ENCODE assay signal across 8 mouse cellular contexts in genomic region chr14:118137487-118137886, GRCm38 (mm10). TPM values are rescaled to one million over a fixed set of nuclear protein-coding genes. Genes with fewer than 3 reads are reported as not detected.
DNase-seq lines count a peak whose midpoint lies in the region; ATAC-seq and TF ChIP-seq lines count a peak whose summit lies in the region.

No protein-coding gene starts in this region.

- peak overlapping the region; percentile 64 to 84 for H3K4me3 ChIP-seq in heart, embryonic 14.5 days (ENCODE audit: control insufficient read depth in 1 of 2, insufficient read depth in 1 of 2, low read depth in 1 of 2, low read length in 2 of 2)
- peak overlapping the region; percentile 80 to 85 for H3K4me3 ChIP-seq in ES-E14 (ENCODE audit: insufficient read depth in 1 of 2, low read depth in 1 of 2, low read length in 2 of 2, poor library complexity in 1 of 2, severe bottlenecking in 1 of 2)
- H3K4me3 ChIP-seq in embryonic facial prominence, embryonic 11.5 days (ENCODE audit: low read depth, low read length): peak overlapping the region; percentile 73
- peak overlapping the region; percentile 87 for H3K4me3 ChIP-seq in intestine, embryonic 15.5 days (replicated peaks)
- H3K4me3 ChIP-seq in midbrain, embryonic 15.5 days: peak overlapping the region; percentile 86

- peaks cover 0 to 11% of the 10 kb centered on the region in 2 experiments; a peak in 2 of 4 replicates for H3K4me1 ChIP-seq in heart, embryonic 14.5 days (ENCODE audit: control insufficient read depth in 2 of 2, insufficient read depth in 2 of 2, low read length in 2 of 2)
- no peaks in the 10 kb centered on the region; a peak in 1 of 4 replicates for H3K4me1 ChIP-seq in ES-E14 (ENCODE audit: control insufficient read depth in 2 of 2, insufficient read depth in 2 of 2, low read length in 2 of 2, poor library complexity in 1 of 2)
- no peaks in the 10 kb centered on the region for H3K4me1 ChIP-seq in embryonic facial prominence, embryonic 11.5 days (ENCODE audit: control insufficient read depth, insufficient read depth, low read length)
- no peaks in the 10 kb centered on the region for H3K4me1 ChIP-seq in intestine, embryonic 15.5 days (replicated peaks)
- peaks cover 22% of the 10 kb centered on the region for H3K4me1 ChIP-seq in midbrain, embryonic 15.5 days

- H3K9ac ChIP-seq in heart, embryonic 14.5 days (ENCODE audit: low read length): peak overlapping the region; percentile 81
- H3K9ac ChIP-seq in ES-E14 (ENCODE audit: insufficient read depth, low read depth, low read length, poor library complexity, severe bottlenecking): peak overlapping the region; percentile 83
- peak overlapping the region; percentile 88 for H3K9ac ChIP-seq in embryonic facial prominence, embryonic 11.5 days (replicated peaks; ENCODE audit: low read length)
- peak overlapping the region; percentile 97 for H3K9ac ChIP-seq in intestine, embryonic 15.5 days
- H3K9ac ChIP-seq in midbrain, embryonic 15.5 days: peak overlapping the region; percentile 85

- no peaks in the 10 kb centered on the region for H3K9me3 ChIP-seq in heart, embryonic 14.5 days (ENCODE audit: control insufficient read depth, low read length)
- H3K9me3 ChIP-seq in ES-E14 (ENCODE audit: control insufficient read depth, insufficient read depth, low read depth, low read length): no peaks in the 10 kb centered on the region
- H3K9me3 ChIP-seq in embryonic facial prominence, embryonic 11.5 days (replicated peaks; ENCODE audit: control insufficient read depth, low read length): no peaks in the 10 kb centered on the region
- H3K9me3 ChIP-seq in intestine, embryonic 15.5 days: no peaks in the 10 kb centered on the region
- no peaks in the 10 kb centered on the region for H3K9me3 ChIP-seq in midbrain, embryonic 15.5 days

- peaks cover 33% of the 10 kb centered on the region for H3K36me3 ChIP-seq in heart, embryonic 14.5 days (ENCODE audit: control insufficient read depth, insufficient read depth, low read length)
- H3K36me3 ChIP-seq in ES-E14 (ENCODE audit: control insufficient read depth, insufficient read depth, low read length, poor library complexity, severe bottlenecking): peaks cover 3% of the 10 kb centered on the region; the same call in 1 of the 2 replicates
- no peaks in the 10 kb centered on the region; the same call in 1 of the 2 replicates for H3K36me3 ChIP-seq in embryonic facial prominence, embryonic 11.5 days (replicated peaks; ENCODE audit: control insufficient read depth, insufficient read depth, low read depth, low read length)
- H3K36me3 ChIP-seq in intestine, embryonic 15.5 days: peaks cover 24% of the 10 kb centered on the region
- no peaks in the 10 kb centered on the region for H3K36me3 ChIP-seq in midbrain, embryonic 15.5 days (replicated peaks)

- in situ Hi-C loops in ES-E14 (cut with MboI; ENCODE audit: low sequenced_read_pairs in 2 of 2, unreplicated experiment in 2 of 2): no loop called here

- 0 out of 2 replicates have a peak, but pooled peaks have one; percentile 11 for ATAC-seq in heart, embryonic 14.5 days (ENCODE audit: insufficient number of reproducible peaks, insufficient read depth, low FRiP score, low read depth)
- peak; percentile 24; the same call in 1 of the 2 replicates for ATAC-seq in embryonic facial prominence, embryonic 11.5 days (replicated peaks; ENCODE audit: insufficient number of reproducible peaks, low FRiP score, low TSS enrichment, low read depth)
- peak; percentile 37 for ATAC-seq in intestine, embryonic 15.5 days
- ATAC-seq in midbrain, embryonic 15.5 days (replicated peaks): peak; percentile 40
- no peak for ATAC-seq in erythroid progenitor cell, adult 5-6 weeks (replicated peaks; ENCODE audit: low FRiP score, poor library complexity, severe bottlenecking)

- under 1% methylated on average over 13 of the region's 13 CpGs for WGBS in heart, embryonic 14.5 days
- WGBS in embryonic facial prominence, embryonic 11.5 days: under 1% methylated on average over 13 of the region's 13 CpGs
- WGBS in intestine, embryonic 15.5 days: under 1% methylated on average over 13 of the region's 13 CpGs
- 1% methylated on average over 13 of the region's 13 CpGs for WGBS in midbrain, embryonic 15.5 days

- H3K27ac ChIP-seq in heart, embryonic 14.5 days (replicated peaks in 1 of 2; ENCODE audit: control insufficient read depth in 1 of 2, insufficient read depth in 1 of 2, low read depth in 2 of 2, low read length in 2 of 2): peak overlapping the region; percentile 1 to 19; a peak in 2 of 4 replicates
- no peak overlapping the region for H3K27ac ChIP-seq in ES-E14 (ENCODE audit: insufficient read depth, low read depth, low read length, poor library complexity, severe bottlenecking)
- H3K27ac ChIP-seq in embryonic facial prominence, embryonic 11.5 days (replicated peaks; ENCODE audit: low read depth, low read length): no peak overlapping the region
- H3K27ac ChIP-seq in intestine, embryonic 15.5 days: peak overlapping the region; percentile 74
- peak overlapping the region; percentile 82 for H3K27ac ChIP-seq in midbrain, embryonic 15.5 days

- no peak for DNase-seq in heart, adult 9 months (ENCODE audit: low spot score in 2 of 2)
- DNase-seq in ES-E14 (ENCODE audit: low read depth, low spot score): peak; percentile 20
- DNase-seq in embryonic facial prominence, embryonic 11.5 days (ENCODE audit: low spot score): peak; percentile 32
- DNase-seq in urinary bladder, postnatal 36 days (ENCODE audit: low spot score in 2 of 2): no peak

- H3K4me2 ChIP-seq in heart, embryonic 14.5 days (ENCODE audit: low read length): peak overlapping the region; percentile 88
- peak overlapping the region; percentile 88 for H3K4me2 ChIP-seq in embryonic facial prominence, embryonic 11.5 days (ENCODE audit: low read depth, low read length)
- H3K4me2 ChIP-seq in intestine, embryonic 15.5 days (replicated peaks): peak overlapping the region; percentile 85
- peak overlapping the region; percentile 59 for H3K4me2 ChIP-seq in midbrain, embryonic 15.5 days

- no peaks in the 10 kb centered on the region for H3K27me3 ChIP-seq in heart, embryonic 14.5 days (ENCODE audit: control insufficient read depth, insufficient read depth, low read length)
- H3K27me3 ChIP-seq in embryonic facial prominence, embryonic 11.5 days (ENCODE audit: control insufficient read depth, insufficient read depth, low read length): no peaks in the 10 kb centered on the region
- no peaks in the 10 kb centered on the region for H3K27me3 ChIP-seq in intestine, embryonic 15.5 days (replicated peaks)
- 0 out of 2 replicates have a peak, but pooled peaks cover 3% of the 10 kb centered on the region for H3K27me3 ChIP-seq in midbrain, embryonic 15.5 days (replicated peaks)

TF ChIP-seq in ES-E14, 5 proteins besides CTCF, POLR2A, EP300 and RAD21:
- TF ChIP-seq HCFC1 (IDR thresholded peaks at IDR 0.05; ENCODE audit: borderline replicate concordance, insufficient read depth, low read length) (no peak), ZNF384 (IDR thresholded peaks at IDR 0.05; ENCODE audit: low read depth, low read length) (no peak), CHD2 (IDR thresholded peaks at IDR 0.05; ENCODE audit: low read depth, low read length) (no peak), ZC3H11A (IDR thresholded peaks at IDR 0.05; ENCODE audit: borderline replicate concordance, low read depth, low read length) (no peak), MAFK (IDR thresholded peaks at IDR 0.05; ENCODE audit: insufficient read depth, low read depth, low read length) (no peak)

RNA-seq across cellular contexts. Expression of gene Gpr180, which starts 0.5 kb away (rescaled TPM):
- polyA plus RNA-seq in heart, embryonic 14.5 days (2014; fragmentation: Nextera tagmentation; extraction: Ambion mirVana): 41.6 and 44.0 TPM in 2 replicates
- total RNA-seq in ES-E14 (2012; rRNA removed): 18.2 and 33.7 TPM in 2 replicates
- polyA plus RNA-seq in embryonic facial prominence, embryonic 11.5 days (2014; fragmentation: Nextera tagmentation; extraction: Ambion mirVana): 43.5 and 44.7 TPM in 2 replicates
- 47.3 and 49.0 TPM in 2 replicates for polyA plus RNA-seq in intestine, embryonic 15.5 days (2015; fragmentation: Nextera tagmentation; extraction: Ambion mirVana)
- polyA plus RNA-seq in midbrain, embryonic 15.5 days (2015; fragmentation: Nextera tagmentation; extraction: Ambion mirVana): 43.8 and 44.0 TPM in 2 replicates
- 1.1 and 2.5 TPM in 2 replicates for total RNA-seq in erythroid progenitor cell, adult 5-6 weeks (2015; ENCODE audit: low replicate concordance)
- total RNA-seq in erythroid progenitor cell, adult 5-6 weeks (2017; ENCODE audit: low replicate concordance): 1.7 TPM in 1 of 2 replicates, not detected in the other

RNA-seq across cellular contexts. Expression of gene Tgds, which starts 4.9 kb away (rescaled TPM):
- 30.9 and 33.0 TPM in 2 replicates for polyA plus RNA-seq in heart, embryonic 14.5 days (2014; fragmentation: Nextera tagmentation; extraction: Ambion mirVana)
- total RNA-seq in ES-E14 (2012; rRNA removed): 3.4 and 5.0 TPM in 2 replicates
- 34.5 and 39.6 TPM in 2 replicates for polyA plus RNA-seq in embryonic facial prominence, embryonic 11.5 days (2014; fragmentation: Nextera tagmentation; extraction: Ambion mirVana)
- 30.2 and 34.0 TPM in 2 replicates for polyA plus RNA-seq in intestine, embryonic 15.5 days (2015; fragmentation: Nextera tagmentation; extraction: Ambion mirVana)
- 16.8 TPM in 2 replicates for polyA plus RNA-seq in midbrain, embryonic 15.5 days (2015; fragmentation: Nextera tagmentation; extraction: Ambion mirVana)
- total RNA-seq in erythroid progenitor cell, adult 5-6 weeks (2015; ENCODE audit: low replicate concordance): 7.1 and 10.8 TPM in 2 replicates
- 1.5 and 2.4 TPM in 2 replicates for total RNA-seq in erythroid progenitor cell, adult 5-6 weeks (2017; ENCODE audit: low replicate concordance)

Comparison
In these comparisons a context has a peak if more than half of its experiments do, and no peak if none do; other contexts are left out.
1. H3K27ac ChIP-seq: peak in heart, embryonic 14.5 days (2 of 2), intestine, embryonic 15.5 days (single experiment) and midbrain, embryonic 15.5 days (single experiment); none in ES-E14 (single experiment) and embryonic facial prominence, embryonic 11.5 days (single experiment).
2. DNase-seq: peak in ES-E14 (single experiment) and embryonic facial prominence, embryonic 11.5 days (single experiment); none in heart, adult 9 months (0 of 2) and urinary bladder, postnatal 36 days (0 of 2).
3. Peak in every context shown above with its lines, with median percentiles within 50 percentile points of each other: H3K4me2 ChIP-seq, H3K4me3 ChIP-seq and H3K9ac ChIP-seq.